Mouse (Mus musculus) cerebellum, postnatal 36 days (tissue): Measurements from ENCODE around the gene Cep85l.
A peak's percentile ranks its signal among the peaks of the same experiment; 100 is the strongest.

ENCODE experiments used
- DNase-seq, 2 experiments: peaks; one replicate each; pipeline ENCODE4 v3.0.0; 2021 to 2022; ENCODE audit warnings: mixed read lengths in 2 of 2

Gene Cep85l

DNA sequence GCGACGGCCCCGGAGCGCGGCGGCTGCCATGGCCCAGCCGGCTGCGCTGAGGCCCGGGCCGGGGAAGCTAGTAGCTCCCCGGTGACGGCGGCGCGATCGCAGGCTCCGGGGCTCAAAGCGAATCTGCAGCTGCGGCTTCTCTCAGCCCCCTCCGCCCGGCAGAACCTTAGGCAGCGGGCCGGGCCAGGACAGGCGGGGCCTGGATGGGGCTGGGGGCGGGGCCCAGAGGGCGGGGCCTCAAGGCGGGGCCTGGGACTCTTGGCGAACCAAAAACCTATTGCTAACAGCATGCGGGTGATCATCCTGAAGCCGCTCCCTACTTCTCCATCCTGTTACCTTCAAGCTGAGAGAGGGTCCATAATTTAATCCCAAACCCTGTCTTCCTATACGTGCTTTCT lies at the start of gene Cep85l:
Gene Cep85l, minus strand, starts transcription at position 239 of the 398 bp plus-strand sequence.
- peak; percentile 85 to 92 for DNase-seq

DNA sequence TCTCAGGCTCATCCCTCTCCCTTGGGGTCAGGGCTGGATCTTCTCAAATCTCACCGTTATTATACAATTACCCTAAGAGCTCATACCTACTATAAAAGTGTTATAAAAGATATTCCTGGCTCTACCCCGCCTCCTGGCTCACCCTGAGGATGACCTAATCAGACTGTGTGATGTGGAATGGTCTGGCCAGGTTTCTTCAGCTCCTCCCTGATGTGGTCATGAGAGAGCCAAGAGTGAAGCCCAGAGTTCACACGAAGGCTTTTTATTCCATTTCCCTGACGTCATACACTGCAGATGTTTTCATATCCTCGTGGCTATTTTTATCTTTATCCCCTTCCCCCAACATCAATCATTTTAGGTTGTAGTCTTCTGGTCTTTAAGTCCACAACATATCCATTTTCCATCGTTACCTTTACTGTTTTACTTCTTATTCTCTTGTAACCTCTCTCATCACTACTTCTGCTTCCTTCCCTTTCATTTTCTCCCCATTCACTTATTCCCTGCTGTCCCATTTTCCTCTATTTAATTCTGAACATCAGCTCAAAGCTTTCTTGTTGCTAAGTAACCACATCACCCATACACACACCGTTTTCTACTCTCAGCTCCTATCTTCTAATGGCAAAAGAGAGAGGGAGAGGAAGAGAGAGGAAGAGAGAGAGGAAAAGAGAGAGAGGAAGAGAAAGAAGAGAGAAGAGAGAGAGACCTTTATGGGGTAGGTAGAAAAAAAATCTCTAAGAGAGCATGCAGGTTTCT lies 49.1 kb upstream of the Cep85l start:
- no peak for DNase-seq

DNA sequence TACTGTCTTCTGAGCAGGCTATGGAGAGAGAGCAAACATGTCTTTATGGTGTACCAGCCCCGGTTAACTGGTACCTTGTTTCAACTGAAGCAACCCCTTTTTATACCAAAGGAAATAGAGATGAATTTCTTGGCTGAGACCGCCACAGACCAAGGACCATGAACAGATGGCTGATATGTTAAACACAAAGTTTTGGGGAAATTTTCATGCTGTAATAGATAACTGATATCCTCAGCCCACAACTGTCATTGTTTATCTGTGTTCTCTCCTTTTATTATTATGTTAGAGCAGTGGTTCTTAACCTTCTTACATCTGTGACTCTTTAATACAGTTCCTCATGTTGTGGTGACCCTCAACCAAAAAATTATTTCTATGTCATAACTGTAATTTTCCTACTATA lies 46.8 kb upstream of the Cep85l start:
- DNase-seq, result no peak

GRCm38 (mm10) chr10:53423091-53423490 lies 43.3 kb upstream of the Cep85l start:
- no peak for DNase-seq

DNA sequence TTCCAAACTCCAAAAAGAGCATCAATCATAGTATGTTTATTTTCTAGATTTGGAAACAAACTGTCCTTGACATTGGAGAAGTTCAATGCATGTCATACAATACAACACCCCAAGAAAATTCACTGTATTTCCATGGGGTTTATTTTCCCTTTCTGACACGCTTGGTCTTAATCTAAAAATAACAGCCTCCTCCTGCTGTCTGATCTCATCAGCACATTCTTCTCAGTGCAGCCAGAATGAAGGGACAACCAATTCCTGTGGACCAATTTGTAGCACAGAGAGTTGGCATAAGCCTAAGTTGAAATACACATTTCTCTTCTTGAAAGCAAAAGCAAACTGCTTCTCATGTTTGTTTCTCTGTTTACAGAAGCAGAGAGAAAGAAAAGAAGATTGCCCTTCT lies 42.5 kb upstream of the Cep85l start:
- no peak for DNase-seq

DNA sequence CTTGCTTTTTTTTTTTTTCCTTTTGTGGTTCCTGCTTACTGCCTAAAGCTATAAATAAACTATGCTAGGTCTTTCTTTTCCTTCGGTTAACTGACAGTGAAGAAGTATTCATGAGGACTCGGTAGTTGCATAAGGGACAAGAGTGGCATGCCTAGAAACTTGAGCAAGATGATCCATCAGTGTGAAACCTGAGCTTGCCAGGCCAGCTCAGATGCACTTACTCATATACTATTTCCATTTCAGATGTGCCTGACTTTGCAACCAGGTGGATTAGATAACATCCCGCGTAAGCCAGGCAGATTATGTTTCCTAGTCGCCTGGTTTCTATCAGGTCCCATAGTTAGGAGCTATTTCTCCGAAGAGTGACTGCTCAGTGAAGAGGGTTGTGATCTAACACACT lies 41.9 kb upstream of the Cep85l start:
- no peak for DNase-seq

DNA sequence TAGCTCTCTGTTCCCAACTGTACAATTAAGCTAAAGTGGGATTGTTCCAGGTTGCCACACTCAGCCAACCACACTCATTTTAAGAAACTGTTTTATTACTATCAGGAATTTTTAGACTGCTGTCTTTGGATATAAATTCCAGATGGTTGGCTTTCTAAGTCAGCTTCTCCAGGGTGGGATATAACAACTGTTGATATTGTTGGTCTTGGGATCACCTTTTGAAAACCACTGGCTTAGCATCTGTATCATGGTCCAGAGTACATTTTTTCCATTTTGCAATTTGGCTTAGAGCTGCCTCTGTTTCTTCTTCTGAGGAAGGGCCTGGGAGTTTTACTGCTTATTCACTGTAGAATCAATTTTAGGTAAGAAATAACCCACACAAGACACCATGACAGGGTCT lies 40.3 kb upstream of the Cep85l start:
- DNase-seq, result no peak

GRCm38 (mm10) chr10:53419139-53419935 lies 39.6 kb upstream of the Cep85l start:
- DNase-seq, result no peak

- DNase-seq, result no peak
Observed at GRCm38 (mm10) chr10:53417015-53417414, 37.3 kb upstream of the Cep85l start.

DNA sequence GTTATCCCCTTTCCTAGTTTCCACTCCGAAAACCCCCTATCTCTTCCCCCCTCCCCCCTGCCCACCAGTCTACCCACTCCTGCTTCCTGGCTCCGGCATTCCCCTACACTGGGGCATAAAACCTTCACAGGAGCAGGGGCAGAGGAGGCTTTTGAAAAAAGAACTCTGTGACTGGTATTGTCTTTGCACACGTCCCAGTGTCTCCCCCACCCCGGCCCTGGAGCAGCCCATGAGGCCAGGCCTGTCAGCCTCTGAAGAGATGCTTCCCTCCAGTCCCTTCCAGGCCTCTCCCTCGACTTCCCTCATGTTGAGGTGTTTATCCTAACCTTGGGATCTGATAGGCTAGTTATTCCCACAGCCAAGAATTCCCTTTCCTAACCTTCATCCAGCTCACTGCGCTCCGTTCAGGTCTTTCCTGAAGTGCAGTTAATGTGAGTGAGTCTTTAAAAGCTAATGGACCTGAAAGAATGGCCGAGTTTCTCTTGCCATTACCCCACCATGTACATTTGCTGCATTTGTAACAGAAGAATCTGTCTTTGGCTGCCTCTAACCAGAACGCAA lies 36.5 kb upstream of the Cep85l start:
- no peak for DNase-seq

DNA sequence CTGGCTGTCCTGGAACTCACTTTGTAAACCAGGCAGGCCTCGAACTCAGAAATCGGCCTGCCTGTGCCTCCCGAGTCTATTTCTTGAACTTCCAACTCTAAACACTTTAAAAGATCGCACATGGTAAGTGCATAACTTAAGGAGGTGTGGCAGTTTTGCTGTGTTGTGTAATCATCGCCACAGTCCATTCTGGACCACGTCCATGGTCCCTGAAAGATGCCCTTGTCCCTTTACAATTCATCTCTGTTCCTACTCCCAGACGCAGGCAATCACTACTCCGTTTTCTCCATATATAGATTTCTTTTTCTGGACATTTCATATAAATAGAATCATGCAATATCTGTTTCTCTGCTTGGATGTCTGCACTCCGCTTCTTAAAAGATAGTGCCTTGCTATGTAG lies 35.5 kb upstream of the Cep85l start:
- no peak for DNase-seq

DNA sequence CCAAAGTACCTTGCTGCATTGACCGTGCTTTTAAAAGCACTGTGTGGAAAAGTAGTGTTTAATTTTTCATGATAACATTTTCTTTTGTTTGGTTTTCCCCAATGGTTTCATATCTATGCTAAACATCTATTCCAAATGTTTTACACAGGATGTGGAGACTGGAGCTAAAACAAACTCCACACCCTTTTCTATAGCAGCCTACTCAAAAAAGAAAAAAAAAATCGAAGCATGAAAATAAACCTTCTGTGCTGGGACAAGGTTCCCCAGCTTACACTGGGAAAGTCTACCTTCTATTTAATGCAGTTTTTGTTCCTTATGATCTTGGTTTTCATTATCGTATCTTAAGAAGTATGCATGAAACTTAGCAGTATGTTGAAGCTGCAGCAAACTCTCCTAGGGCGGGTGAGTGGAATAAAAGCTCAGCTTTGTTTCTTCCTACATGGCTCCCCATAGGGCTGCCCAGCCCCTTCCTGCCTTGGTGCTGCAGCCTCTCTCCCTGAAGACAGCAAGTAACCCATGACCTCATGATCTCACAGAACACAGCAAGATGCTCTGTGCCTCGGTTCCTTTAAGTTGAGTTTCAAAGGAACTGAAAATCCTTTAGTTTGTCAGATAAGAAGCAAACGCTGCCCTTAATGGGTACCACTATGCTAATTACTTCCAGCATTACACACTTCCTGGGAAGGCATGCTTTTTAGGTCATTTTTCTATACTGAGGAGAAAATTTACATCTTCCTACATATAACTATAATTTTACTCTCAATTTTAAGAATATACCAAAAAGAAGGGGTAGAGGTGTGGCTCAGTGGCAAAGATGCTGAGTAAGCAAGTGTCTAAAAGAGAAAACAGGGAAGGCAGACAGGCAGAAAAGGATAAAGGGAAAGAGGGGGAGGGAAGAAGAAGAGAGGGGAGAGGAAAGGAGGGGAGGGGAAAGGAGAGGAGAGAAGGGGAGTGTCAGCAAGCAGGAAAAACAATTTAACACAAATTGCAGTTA lies 34.6 kb upstream of the Cep85l start:
- no peak for DNase-seq

DNA sequence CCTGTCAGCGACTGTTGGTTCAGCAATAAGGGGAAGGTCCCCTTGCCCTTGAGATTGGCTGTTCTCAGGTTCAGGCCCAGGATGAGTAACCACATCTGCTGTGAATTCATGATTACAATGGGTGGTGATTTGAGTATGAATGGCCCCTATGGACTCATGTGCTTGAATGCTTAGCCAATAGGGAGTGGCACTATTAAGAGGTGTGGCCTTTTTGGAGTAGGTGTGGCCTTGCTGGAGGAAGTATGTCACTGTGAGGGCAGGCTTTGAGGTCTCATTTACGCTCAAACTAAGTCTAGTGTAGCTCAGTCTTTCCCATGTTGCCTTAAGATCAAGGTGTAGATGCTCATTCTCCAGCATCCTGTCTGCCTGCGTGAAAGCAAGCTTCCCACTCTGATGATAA lies 33.2 kb upstream of the Cep85l start:
- no peak for DNase-seq

DNA sequence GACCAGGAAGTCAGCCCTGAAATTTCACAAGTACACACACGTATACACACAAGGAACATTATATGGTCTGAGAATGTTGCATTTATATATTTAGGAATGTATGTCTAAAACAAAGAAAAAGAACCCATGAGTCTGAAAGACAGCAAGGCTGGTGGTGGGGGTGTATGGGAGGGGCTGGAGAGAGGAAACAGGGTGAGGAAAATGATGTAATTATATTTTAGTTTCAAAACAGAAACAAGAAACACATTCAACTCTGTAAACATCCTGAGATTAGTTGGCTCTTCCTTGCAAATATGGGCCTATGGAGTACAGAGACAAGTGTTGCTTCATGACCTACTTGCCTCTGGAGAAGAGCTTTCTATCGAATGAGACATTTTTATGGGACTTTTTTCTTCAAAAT lies 32.4 kb upstream of the Cep85l start:
- DNase-seq, result no peak

DNA sequence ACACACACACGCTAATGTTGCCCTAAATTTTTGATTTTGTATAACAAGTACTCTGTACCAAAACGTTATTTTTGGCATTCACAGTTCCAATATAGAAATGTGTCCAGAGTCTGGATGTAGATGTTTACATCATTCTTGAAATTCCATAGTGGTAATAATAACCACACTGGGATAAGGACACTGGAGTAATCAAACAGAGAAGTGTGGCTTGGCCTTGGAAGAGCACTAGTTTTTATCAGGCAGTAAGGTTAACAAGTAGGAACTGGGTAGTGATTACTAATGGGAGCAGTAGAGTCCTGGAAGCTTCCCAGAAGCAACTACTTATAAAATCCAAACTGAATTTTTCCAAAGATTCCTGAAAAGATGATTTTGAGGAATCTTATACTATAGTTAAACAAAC lies 31.1 kb upstream of the Cep85l start:
- no peak for DNase-seq

- DNase-seq, result no peak
Observed at GRCm38 (mm10) chr10:53407422-53407821, 27.7 kb upstream of the Cep85l start.

- no peak for DNase-seq
Observed at GRCm38 (mm10) chr10:53406845-53407244, 27.1 kb upstream of the Cep85l start.

DNA sequence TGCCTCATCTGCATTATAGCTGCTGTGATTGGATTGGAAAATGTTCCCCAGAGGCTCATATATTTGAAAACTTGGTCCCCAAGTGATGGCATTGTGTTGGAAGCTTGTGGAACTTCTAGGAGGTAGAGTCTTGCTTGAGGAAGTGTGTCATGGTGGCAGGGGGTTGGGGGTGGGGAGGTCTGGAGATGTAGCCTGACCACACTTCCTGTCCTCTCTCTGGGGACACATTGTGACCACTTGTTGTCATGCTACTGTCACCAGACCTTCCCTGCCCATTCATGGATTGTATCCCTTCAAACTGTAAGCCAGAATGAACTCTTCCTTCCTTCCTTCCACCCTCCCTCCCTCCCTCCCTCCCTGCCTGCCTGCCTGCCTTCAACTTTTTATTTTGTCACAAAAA lies 22.5 kb upstream of the Cep85l start:
- no peak for DNase-seq

DNA sequence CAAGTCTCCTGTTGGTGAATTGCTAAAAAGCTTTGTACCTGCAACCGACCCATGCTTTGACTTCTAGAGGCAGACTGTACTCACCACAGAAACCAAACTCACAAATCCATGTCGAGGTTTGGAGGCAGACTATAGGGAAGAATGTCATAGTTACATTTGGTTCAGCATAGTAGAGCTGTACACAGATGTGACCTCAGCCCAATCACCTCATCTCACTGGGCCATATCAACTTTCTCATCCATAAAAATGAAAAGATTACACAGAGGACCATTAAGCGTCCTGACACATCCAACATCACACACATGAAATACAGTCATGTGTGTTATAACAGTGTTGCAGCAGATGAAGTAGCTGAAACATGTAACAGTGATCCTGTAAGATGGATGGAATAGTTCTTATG lies 19.3 kb upstream of the Cep85l start:
- no peak for DNase-seq

- DNase-seq, result peak; percentile 27 to 32
Observed at GRCm38 (mm10) chr10:53398540-53398902, 18.8 kb upstream of the Cep85l start.

DNA sequence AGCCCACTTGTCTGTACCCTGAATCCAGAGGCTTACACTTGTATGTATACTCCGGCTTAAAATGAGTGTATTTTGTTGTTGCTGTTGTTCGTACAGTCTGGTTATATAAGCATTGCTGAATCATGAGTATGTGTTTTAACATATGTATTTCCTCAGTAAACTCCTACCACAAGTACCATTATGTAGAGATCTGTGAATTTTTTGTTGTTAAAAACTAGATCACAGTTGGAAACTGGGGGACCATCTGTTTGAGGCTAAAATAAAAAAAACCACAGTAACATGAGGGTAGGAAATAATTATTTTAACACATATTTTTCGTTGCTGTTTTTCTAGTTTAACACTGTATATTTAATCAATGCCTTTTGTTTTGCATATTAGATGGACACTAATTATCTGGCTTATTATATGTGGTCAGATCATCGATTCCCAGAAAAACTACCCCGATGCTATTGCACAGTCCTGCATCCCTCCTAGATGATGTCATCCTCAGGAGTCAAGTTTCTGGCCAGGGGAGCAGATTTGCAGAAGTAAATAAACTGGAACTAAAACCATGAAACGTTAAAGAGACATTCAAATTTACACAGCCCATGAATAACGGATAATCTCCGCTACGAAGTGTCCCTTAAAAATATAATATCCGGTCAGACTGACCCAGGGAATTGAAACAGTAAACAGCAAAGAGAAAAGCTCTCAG lies 18.2 kb upstream of the Cep85l start:
- no peak for DNase-seq

- no peak for DNase-seq
Observed at GRCm38 (mm10) chr10:53394923-53395629, 15.3 kb upstream of the Cep85l start.
